In the genomic region with DNA sequence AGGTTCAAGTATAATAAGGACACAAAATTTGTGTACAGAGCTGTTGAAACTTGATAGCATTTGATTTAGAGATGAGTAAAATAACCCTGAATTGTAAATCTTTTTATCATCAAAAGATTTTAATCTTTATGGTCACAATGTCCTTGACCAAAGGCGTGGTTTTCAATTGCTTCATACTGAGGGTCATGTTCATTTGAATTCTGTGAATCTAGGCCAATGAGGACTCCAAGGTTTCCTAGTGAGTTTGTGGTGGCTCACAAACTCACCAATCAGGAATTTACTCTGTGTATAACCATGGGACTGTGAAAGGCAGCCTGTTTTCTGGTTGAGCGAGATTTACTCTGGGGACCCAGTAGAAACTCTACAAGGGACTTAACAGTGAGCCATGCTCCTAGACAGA, we compare ENCODE assay signal across 19 mouse cellular contexts.
"Had no signal": no experiment of that assay in that cellular context is flagged by ENCODE, and none has a peak within 500 bp of the region (broad histone marks: within the 10 kb centered on the region; RNA-seq: fewer than 3 reads in every experiment).

No protein-coding gene starts in this region.

- DNase-seq: kidney, adult 8-10 months; kidney, postnatal 10 days; kidney, postnatal 4 days; layer of hippocampus, postnatal 36 days; liver, postnatal 0 days; lung, embryonic 14.5 days; retina, postnatal 1 day; right cerebral cortex, postnatal 25 days; spleen, adult 18-20 months; thymus, postnatal 25 days had no signal

- H3K4me2 ChIP-seq: kidney, embryonic 15.5 days; limb, embryonic 12.5 days; limb, embryonic 15.5 days; liver, embryonic 11.5 days; lung, embryonic 14.5 days; midbrain, embryonic 12.5 days; midbrain, embryonic 15.5 days; neural tube, embryonic 13.5 days; stomach, embryonic 15.5 days had no signal

- H3K4me3 ChIP-seq: kidney, embryonic 15.5 days; left cerebral cortex, adult 2 months; limb, embryonic 12.5 days; limb, embryonic 15.5 days; midbrain, embryonic 12.5 days; midbrain, embryonic 15.5 days; neural tube, embryonic 13.5 days; stomach, embryonic 15.5 days had no signal

- H3K27me3 ChIP-seq: kidney, embryonic 15.5 days; limb, embryonic 12.5 days; limb, embryonic 15.5 days; midbrain, embryonic 12.5 days; midbrain, embryonic 15.5 days; neural tube, embryonic 13.5 days; stomach, embryonic 15.5 days had no signal

- H3K36me3 ChIP-seq: kidney, embryonic 15.5 days; limb, embryonic 12.5 days; limb, embryonic 15.5 days; midbrain, embryonic 12.5 days; midbrain, embryonic 15.5 days; neural tube, embryonic 13.5 days; stomach, embryonic 15.5 days had no signal
